Mouse (Mus musculus) skeletal muscle tissue, adult 2 months (tissue): ENCODE results near the gene Rrp15.

Experiments used
- DNase-seq: peaks from one replicate; pipeline ENCODE4 v3.0.0-alpha.2; 2012; ENCODE audit warnings: low read depth, low spot score

The Rrp15 gene

GRCm38 (mm10) chr1:186714980-186715896, 33.9 kb downstream of the Rrp15 start:
- DNase-seq = no peak

DNA sequence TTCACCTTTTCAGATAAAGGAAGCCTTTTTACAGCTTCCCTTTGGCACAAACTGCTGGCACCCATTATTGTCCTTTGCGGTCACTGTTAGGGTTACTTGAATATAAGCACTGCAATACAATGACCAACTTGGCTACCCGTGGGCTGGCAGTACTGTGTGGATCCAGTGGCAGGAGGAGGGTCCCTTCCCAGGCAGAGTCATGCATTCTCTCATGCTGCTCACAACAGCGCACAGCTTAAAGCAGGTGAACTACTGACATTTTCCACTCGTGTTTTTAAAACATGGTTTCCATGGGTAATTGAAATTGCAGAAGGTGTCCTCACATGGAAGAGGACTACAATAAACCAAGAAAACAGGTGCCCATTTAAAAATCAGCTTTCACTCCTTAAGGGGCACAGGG, 34.9 kb downstream of the Rrp15 start:
- no peak for DNase-seq

DNA sequence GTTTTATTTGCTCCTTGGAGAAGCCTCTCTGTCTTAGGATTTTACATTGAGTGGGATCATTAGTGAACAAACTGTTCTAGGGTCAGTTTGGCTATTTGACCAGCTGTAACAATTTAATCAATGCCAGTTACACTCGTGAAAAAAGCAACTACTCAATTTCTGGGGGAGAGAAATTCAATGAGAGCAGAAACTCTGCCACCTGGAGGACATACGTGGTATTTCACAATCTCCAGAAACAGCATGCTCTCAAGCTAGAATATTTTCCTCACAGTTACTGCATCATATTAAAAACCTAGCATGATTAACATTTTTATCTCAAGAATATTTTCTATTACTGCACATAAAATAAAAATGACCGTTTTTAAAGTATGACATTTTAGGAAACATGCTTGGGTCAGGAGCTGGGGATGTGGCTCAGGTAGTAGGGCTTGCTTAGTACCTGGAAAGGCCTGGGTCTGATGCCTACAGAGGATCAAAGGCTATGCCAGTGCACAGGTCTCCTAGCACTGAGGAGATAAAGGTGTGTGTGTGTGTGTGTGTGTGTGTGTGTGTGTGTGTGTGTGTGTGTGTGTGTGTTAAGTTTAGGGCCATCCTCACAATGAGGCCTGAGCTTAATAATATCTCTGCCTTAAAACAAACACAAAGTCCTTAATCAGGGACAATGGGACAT, 36.2 kb downstream of the Rrp15 start:
- DNase-seq = no peak

DNA sequence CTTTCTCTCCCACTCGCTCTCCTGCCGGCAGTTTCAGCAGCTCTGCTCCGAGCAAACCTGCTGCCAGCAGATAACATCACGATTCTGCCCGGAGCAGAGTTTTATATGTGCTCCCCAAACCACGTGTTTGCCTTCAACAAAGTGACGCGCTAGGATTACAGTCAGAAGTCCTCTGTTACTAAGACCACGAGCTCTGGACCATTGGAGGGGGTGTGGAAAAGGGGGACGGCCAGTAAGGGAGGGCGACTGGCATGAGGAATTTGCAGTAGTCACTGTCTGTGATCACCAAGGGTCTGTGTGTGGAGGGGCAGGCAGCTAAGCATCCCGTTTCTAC, 43.3 kb downstream of the Rrp15 start, which contains the start of gene Tgfb2:
Gene Tgfb2, minus strand, starts transcription at position 75 of the 334 bp plus-strand sequence.
- DNase-seq = no peak

- peak; percentile 74 for DNase-seq
Measured at GRCm38 (mm10) chr1:186705203-186705914, 43.8 kb downstream of the Rrp15 start.

DNA sequence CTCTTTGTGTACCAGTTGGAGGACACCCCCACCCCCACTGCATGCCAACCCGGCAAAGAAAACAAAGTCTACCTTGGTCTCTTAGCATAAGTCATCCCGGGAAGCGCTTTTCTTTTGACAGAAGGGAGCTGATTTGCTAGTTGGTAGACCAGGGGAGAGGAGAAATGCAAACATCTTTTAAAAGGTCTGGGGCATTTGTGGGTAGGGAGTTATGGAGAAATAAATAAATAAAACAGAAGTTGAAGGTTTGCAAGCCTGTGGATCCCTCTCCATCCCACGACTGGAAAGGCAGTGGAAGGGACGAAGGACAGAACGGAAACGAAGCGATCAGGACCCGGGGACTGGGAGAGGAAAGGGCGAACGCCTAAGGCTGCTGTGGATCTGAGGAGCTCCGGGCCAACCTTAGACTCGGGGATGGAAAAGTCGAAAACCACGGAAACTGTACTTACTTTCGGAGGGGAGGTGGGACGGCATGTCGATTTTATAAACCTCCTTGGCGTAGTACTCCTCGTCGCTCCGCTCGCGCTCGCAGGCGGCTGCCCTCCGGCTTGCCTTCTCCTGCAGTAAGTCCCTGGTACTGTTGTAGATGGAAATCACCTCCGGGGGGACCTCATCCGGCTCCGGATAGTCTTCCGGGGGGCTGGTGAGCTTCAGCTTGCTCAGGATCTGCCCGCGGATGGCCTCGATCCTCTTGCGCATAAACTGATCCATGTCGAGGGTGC, 45.0 kb downstream of the Rrp15 start:
- no peak for DNase-seq

- no peak for DNase-seq
Measured at GRCm38 (mm10) chr1:186703256-186703979, 45.7 kb downstream of the Rrp15 start.

DNA sequence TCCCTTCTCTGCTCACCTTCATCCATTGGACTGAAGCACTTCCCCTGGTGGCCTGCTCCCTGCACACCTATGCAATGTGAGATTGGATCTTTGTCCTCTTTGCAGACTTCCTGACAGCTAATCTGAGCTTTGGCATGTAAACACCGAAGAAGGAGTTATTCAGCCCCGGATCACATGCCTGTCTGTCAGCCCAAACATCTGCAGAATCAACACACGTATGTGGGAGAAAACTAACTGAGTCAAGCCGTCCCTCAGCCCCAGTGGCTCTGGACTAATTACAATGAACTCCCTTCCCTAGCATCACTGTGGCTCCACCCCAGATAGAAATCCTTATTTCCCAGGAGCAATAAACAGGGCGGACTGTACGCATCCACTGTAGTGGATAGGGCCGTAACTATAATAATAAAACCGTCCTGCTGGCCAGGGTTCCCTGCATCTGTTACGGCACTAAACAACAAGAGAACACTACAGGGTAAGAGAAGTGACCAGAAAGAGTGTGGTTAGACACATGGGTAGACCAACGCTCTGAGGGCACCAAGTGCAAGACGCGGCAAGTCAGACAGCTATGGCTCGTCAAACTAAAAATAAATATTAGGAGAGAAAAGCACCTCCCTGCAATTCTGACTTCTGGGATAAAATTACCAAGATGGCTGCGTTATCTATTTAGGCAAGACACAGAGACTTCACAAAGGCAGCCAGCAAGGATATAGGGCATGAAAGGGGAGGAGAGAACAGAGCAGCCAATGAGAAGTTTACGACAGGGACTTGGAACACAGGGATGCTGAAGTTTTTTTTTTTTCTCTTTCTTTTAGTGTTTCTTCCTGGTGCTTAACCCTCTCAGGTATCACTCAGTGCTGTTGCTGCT, 46.5 kb downstream of the Rrp15 start:
- peak; percentile 80 for DNase-seq

DNA sequence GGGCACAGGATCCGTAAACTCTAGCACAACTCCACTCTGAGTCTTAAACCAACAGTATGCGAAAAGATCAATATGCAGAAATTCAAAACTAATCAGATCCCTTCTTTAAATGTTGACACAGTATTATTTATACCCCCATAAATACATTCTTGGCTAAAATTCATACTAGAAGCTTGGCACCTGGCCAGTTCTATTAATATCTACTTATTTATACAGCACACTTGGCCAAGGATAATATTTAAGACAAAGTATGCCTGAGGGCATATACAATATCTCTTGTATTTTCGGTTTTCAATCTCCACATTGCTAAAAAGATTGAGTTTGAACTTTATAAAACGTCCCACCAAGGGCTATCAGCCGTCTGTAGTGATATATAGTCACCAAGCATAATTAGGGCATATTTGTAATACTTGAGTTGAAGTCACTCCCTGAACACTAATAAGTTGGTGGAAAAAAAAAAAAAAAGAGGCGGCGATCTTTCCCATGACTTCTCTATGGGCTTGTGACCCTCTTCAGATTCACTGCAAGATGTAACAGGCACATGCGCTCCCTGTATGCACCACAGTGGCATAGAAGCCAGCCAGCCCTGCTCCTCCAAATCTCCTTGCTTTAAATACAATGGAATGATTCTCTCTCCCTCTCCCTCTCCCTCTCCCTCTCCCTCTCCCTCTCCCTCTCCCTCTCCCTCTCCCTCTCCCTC, 47.8 kb downstream of the Rrp15 start:
- DNase-seq = no peak

- DNase-seq = no peak
Measured at GRCm38 (mm10) chr1:186700496-186700895, 48.7 kb downstream of the Rrp15 start.

GRCm38 (mm10) chr1:186698583-186699338, 50.4 kb downstream of the Rrp15 start:
- DNase-seq = no peak

DNA sequence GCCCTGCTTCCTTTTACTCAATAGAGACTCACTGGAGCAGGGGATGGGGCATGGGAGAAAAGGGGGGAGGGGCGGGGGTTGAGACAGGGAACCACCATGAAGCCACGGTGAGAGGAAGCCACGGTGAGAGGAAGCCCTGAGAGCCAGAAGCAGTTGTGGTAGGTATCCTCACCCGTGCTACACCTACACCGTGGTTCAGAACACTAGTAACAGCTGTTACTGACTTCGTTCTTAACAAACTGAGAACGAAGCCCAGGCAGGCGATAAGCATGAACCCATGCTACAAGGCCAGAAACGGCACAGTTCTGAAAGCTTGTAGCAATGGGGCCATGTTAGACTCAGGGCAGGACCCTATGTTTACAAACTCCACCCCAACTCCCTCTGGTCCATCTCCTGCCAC, 52.9 kb downstream of the Rrp15 start:
- no peak for DNase-seq

- DNase-seq = no peak
Measured at GRCm38 (mm10) chr1:186695361-186695760, 53.8 kb downstream of the Rrp15 start.

DNA sequence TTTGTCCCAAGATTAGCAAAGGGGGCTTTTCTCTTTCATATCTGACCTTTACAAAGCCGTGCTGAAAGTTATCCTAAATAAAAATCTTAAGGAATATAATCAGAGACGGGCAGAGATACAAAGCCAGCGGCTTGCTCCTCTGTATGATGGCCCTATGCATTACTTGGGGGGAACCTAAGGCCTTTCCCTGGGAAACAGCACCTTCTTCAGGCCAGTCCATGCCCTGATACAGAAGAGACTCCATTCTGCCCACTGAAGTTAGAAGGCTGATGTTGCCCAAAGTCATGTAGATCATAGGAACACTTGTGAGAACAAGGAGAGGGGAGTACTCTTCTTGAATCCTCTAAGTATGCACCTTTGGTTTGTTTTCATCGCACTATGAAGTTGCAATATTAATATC, 56.8 kb downstream of the Rrp15 start:
- no peak for DNase-seq

DNA sequence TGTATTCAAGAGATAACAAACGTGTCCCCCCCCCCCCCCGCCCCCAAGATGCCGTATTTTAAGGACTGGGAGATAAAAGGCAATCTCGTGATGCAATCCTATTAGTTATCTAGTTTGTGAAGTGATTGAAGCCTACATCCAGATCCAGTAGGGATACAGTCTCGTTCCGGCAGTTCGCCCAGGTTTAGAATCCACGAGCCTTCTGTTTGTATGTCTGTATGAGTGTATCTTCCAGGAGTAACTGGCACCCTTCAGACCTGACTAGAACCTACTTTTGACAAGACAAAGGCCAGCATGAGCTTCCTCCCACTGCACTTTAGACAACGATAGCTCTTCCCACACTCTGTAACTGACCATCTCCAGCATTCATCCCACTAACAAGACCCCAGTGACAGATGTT, 57.5 kb downstream of the Rrp15 start:
- no peak for DNase-seq

DNA sequence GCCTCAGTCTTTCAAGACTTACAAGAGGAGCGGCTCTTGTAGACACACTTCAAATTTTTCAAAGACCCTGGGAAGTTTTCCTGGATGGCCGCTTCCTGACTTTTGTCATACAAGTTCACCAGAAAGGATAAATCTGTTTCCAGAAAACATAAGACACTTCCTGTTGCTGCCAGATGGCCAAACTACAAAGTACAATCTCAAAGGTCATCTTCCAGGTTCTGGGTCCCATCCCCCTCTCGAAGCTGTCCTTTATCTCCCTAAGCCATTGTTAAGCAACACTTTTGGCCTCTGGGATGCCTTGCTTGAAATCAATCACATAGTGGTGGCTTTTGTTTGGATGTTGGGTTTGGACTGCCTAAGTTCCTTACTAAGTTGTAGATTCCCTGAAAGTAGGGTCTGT, 65.1 kb downstream of the Rrp15 start:
- DNase-seq = no peak

DNA sequence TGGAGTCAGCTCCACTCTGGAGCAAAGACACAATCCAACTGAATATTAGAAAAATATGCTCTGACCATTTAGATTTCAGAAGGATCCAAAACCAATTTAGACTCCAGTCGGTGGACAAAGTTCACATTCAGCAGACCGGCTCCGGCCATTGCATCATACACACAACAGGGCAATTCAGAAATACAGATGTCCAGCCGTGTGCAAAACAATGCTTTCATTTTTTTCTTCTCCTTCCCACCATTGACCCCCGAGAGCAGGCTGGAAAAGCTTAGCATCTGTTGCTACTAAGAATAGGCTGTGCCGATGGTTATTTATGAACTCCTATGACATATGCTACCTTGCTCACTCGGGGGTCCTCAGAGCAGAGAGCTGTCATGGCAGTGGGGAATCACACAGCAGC, 66.6 kb downstream of the Rrp15 start:
- DNase-seq = peak; percentile 14

DNA sequence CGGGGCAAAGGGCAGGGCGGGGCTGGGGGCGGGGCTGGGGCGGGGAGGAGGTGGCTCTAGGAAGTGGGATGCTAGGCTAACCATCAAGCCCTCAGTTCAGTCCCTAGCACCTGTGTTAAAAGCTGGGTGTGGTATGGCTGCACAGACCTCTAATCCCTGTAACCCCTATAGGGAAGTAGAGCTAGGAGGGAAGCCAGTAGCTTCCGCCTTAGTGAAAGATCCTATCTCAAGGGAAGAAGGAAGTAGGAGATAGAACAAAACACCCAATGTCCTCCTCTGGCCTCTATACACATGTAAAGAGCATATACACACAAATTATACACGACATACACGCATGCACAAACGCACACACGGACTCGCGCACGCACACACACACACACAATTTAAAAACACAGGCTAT, 71.5 kb downstream of the Rrp15 start:
- DNase-seq = no peak

GRCm38 (mm10) chr1:186676199-186676598, 73.0 kb downstream of the Rrp15 start:
- no peak for DNase-seq
